Mouse (Mus musculus) erythroblast, embryonic 14.5 days (primary cell): ENCODE data around the gene Shank2.

Experiments
- GATA1 ChIP-seq: IDR thresholded peaks from 2 replicates; pipeline ENCODE4 v1.6.1; 2012; ENCODE audit warnings: low read length, inconsistent platforms, mixed read lengths
- TAL1 ChIP-seq: IDR thresholded peaks from 3 replicates; pipeline ENCODE4 v1.6.1; 2012; ENCODE audit warnings: low read length, inconsistent platforms, mixed read lengths

DNA sequence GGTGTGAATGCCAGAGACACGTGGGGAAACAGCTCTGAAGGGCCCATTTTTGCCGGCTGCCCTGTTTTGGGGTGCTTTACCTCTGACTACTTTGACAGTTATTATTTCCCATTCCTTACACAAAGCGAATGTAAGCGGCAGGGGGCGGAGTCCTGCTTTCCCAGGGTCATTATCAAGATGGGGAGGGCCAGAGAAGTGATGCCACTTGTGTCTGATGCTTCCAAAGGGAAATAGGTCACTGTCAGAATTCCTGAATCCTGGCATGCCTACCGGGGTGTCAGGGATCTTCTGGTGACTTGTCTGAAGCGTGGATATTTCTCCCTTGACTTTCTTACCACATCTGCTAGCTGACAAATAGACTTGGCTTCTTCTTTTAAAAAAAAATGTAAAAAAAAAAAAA, 173.3 kb downstream of the Shank2 start:
- no peak for TF ChIP-seq GATA1
- no peak for TF ChIP-seq TAL1
